Mouse (Mus musculus) mouse embryonic stem cell (cell line): ENCODE measurements at regions not wholly inside any gene's neighbourhood (a gene's known extent, or its start where the extent isn't known, plus 50 kb on each side); places are given as distances from the start of the nearest gene placed in this dataset.

ENCODE experiments used
- in situ Hi-C, 2 experiments: fragments of 300-500 bp; cut with MboI; formaldehyde crosslinking; loops; 1 replicate in 1 of 2; 3 replicates in 1 of 2; pipeline ENCODE4 v1.14.3; 2019 to 2020; ENCODE audit warnings: low sequenced_read_pairs in 2 of 2, low pct_unique_long_range_greater_than_20kb in 1 of 2, mixed read lengths in 1 of 2; ENCODE audit not compliant: unreplicated experiment in 1 of 2

DNA sequence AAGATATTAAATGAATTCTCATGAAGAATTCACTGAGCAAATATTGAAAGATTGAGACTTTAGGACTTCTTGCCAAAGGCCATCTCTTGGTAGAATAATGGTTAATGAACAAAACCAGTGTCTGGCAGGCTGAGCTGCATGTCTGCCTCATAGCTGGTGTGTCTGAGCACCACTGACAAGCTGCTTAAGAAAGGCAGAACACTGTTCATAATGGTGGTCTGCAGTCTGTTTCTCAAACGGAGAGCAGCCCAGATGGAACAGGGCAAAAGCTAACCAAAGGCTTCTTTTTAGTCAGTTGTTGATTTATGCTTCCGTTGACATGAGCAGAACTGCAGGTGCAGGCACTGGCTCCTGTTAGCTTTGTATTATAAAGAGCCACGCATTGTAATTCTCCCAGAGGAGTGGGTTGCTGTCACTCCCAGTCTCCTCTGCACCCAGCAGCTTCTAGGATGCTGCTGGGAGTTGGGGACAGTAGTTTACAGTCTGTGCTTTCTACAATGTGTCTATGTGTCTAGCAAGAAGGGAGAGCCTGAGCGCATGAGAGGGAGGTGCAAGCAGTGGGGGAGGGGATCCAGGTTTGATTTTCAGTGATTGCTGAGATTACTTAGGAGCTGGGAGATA lies 1084.2 kb upstream of the Luzp2 start:
- in situ Hi-C loops = loop anchor here in 1 of 2 experiments (10.0 kb wide), 1 partner anchor 1084 kb away; the partner anchor contains the start of gene Luzp2
